ENCODE assay signal across 19 mouse cellular contexts in the genomic region with DNA sequence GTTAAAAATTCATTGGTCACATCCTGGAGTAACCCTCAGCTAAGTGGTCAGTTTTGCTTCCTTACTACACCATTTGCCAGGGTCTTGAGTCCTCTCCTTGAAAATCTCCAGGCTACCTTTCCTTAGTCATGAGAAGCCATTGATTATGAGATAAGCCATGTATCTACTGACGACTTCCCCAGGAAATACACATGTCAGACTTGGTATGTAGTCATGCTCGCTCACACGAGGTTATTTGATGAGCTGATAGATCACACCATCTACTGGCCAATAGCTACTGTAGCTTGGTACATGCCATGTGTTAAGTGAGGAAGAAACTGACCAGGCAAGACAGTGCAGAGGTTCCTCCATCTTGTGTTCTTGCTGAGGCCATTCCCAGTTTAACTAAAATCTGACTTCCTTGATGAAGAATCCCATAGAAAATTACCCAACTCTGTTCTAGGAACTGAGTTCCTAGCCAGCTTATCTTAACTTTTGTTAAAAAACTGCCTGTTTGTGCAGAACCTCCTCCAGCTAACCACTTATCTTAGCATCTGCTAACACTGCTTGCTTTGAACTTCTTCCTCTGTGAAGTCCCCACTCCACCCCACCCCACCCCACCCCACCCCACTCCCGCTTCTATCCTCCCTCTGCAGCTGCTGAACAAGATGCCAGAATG. TPM values are rescaled to one million over a fixed set of nuclear protein-coding genes. Genes with fewer than 3 reads are reported as not detected.
DNase-seq lines count a peak whose midpoint lies in the region; ATAC-seq and TF ChIP-seq lines count a peak whose summit lies in the region.
"Had no signal": no experiment of that assay in that cellular context is flagged by ENCODE, and none has a peak within 500 bp of the region (broad histone marks: within the 10 kb centered on the region; RNA-seq: fewer than 3 reads in every experiment).

No protein-coding gene starts in this region.

- H3K36me3 ChIP-seq in thymus, adult 2 months (ENCODE audit: control insufficient read depth, insufficient read depth, low read length) = no peaks in the 10 kb centered on the region
- H3K36me3 ChIP-seq in midbrain, postnatal 0 days (ENCODE audit: insufficient read depth, low read length) = no peaks in the 10 kb centered on the region
- H3K36me3 ChIP-seq: forebrain, embryonic 10.5 days; limb, embryonic 15.5 days; liver, embryonic 15.5 days; neural tube, embryonic 12.5 days had no signal

- no peaks in the 10 kb centered on the region for H3K9me3 ChIP-seq in midbrain, postnatal 0 days (ENCODE audit: low read length)
- H3K9me3 ChIP-seq: forebrain, embryonic 10.5 days; limb, embryonic 15.5 days; liver, embryonic 15.5 days; neural tube, embryonic 12.5 days had no signal

- 5% methylated on average over 4 of the region's 4 CpGs for WGBS in thymus, adult 2 months
- 87% methylated on average over 4 of the region's 4 CpGs for WGBS in midbrain, postnatal 0 days

- no peak overlapping the region for H3K4me3 ChIP-seq in thymus, adult 2 months (ENCODE audit: control insufficient read depth, insufficient read depth, low read length)
- no peak overlapping the region for H3K4me3 ChIP-seq in midbrain, postnatal 0 days (ENCODE audit: low read depth, low read length)
- H3K4me3 ChIP-seq: forebrain, embryonic 10.5 days; layer of hippocampus, adult 2 months; limb, embryonic 15.5 days; liver, embryonic 15.5 days; neural tube, embryonic 12.5 days had no signal

- no peak overlapping the region for H3K4me2 ChIP-seq in midbrain, postnatal 0 days (ENCODE audit: low read depth, low read length, poor library complexity, severe bottlenecking)
- H3K4me2 ChIP-seq: limb, embryonic 15.5 days; liver, embryonic 15.5 days; neural tube, embryonic 12.5 days had no signal

- no peak for TF ChIP-seq CTCF in thymus, adult 2 months (IDR thresholded peaks at IDR 0.05; ENCODE audit: borderline replicate concordance, control insufficient read depth, extremely low read depth, insufficient read depth, low read length, poor library complexity)
- TF ChIP-seq CTCF in midbrain, postnatal 0 days (IDR thresholded peaks at IDR 0.05) = no peak; the same call in 1 of the 2 replicates

- H3K9ac ChIP-seq in midbrain, postnatal 0 days (replicated peaks; ENCODE audit: low read length, poor library complexity, severe bottlenecking) = no peak overlapping the region
- H3K9ac ChIP-seq: limb, embryonic 15.5 days; liver, embryonic 15.5 days; neural tube, embryonic 12.5 days had no signal

- no peak for TF ChIP-seq POLR2A in thymus, adult 2 months (IDR thresholded peaks at IDR 0.05; ENCODE audit: control insufficient read depth, extremely low read depth, insufficient read depth, low read length, poor library complexity)

- peak; percentile 30 for DNase-seq in thymus, adult 2 months
- no peak for DNase-seq in thymus, postnatal 4 days
- DNase-seq in naive thymus-derived CD4-positive, alpha-beta T cell, adult 2 months (ENCODE audit: low read depth) = peak; percentile 81
- DNase-seq in gastrocnemius, postnatal 25 days = no peak
- DNase-seq in midbrain, postnatal 0 days (ENCODE audit: low spot score) = no peak
- DNase-seq: adrenal gland, postnatal 36 days; cerebellum, adult 18-20 months; cerebellum, postnatal 25 days; gastrocnemius, postnatal 10 days; kidney, adult 8-10 months; kidney, postnatal 14 days; lung, postnatal 14 days had no signal

- H3K27ac ChIP-seq in thymus, adult 2 months (ENCODE audit: control insufficient read depth, insufficient read depth, low read length) = peak overlapping the region; percentile 98
- H3K27ac ChIP-seq in midbrain, postnatal 0 days (ENCODE audit: low read depth, low read length) = no peak overlapping the region
- H3K27ac ChIP-seq: forebrain, embryonic 10.5 days; layer of hippocampus, adult 2 months; liver, embryonic 15.5 days; neural tube, embryonic 12.5 days had no signal

- ATAC-seq in common myeloid progenitor, adult 5-6 weeks (replicated peaks; ENCODE audit: low read depth, poor library complexity, severe bottlenecking) = 0 out of 2 replicates have a peak, but pooled peaks have one; percentile 22
- no peak for ATAC-seq in megakaryocyte-erythroid progenitor cell, adult 5-6 weeks (replicated peaks; ENCODE audit: low FRiP score, low TSS enrichment, poor library complexity, severe bottlenecking)
- no peak for ATAC-seq in midbrain, postnatal 0 days (ENCODE audit: low FRiP score)

- H3K27me3 ChIP-seq in thymus, adult 2 months (ENCODE audit: control insufficient read depth, insufficient read depth, low read length) = no peaks in the 10 kb centered on the region
- no peaks in the 10 kb centered on the region for H3K27me3 ChIP-seq in midbrain, postnatal 0 days (ENCODE audit: insufficient read depth, low read length)
- H3K27me3 ChIP-seq: limb, embryonic 15.5 days; liver, embryonic 15.5 days; neural tube, embryonic 12.5 days had no signal

- peaks cover 48% of the 10 kb centered on the region for H3K4me1 ChIP-seq in thymus, adult 2 months (replicated peaks; ENCODE audit: control insufficient read depth, insufficient read depth, low read length)
- no peaks in the 10 kb centered on the region for H3K4me1 ChIP-seq in midbrain, postnatal 0 days (ENCODE audit: insufficient read depth, low read length)
- H3K4me1 ChIP-seq: liver, embryonic 15.5 days; neural tube, embryonic 12.5 days had no signal

RNA-seq across cellular contexts. Expression of a gene that starts 23.2 kb away (rescaled TPM):
- 0.45 and 0.50 TPM in 2 replicates for polyA plus RNA-seq in thymus, adult 2 months (2012; rRNA removed)
- not detected in 2 replicates for total RNA-seq in common myeloid progenitor, adult 5-6 weeks (2017)
- under 1 TPM in 1 of 2 experiments, not detected in 1; 0.51 TPM for total RNA-seq in gastrocnemius, postnatal 25 days (2021)
- total RNA-seq in megakaryocyte-erythroid progenitor cell, adult 5-6 weeks (2014; fragmentation: Nextera tagmentation) = not detected in 2 replicates
- not detected in 2 replicates for total RNA-seq in megakaryocyte-erythroid progenitor cell, adult 5-6 weeks (2017)
- 0.11 TPM in 1 of 2 replicates, not detected in the other for total RNA-seq in midbrain, postnatal 0 days (2014; rRNA removed)
- polyA plus RNA-seq in midbrain, postnatal 0 days (2015; fragmentation: Nextera tagmentation; extraction: Ambion mirVana) = 0.07 and 0.20 TPM in 2 replicates
- polyA plus RNA-seq: liver, embryonic 15.5 days had no signal

RNA-seq across cellular contexts. Expression of a gene that starts 53.4 kb away (rescaled TPM):
- polyA plus RNA-seq in thymus, adult 2 months (2012; rRNA removed) = 0.12 and 0.13 TPM in 2 replicates
- not detected in 2 replicates for total RNA-seq in common myeloid progenitor, adult 5-6 weeks (2017)
- total RNA-seq in gastrocnemius, postnatal 25 days (2021) = not detected
- not detected in 2 replicates for total RNA-seq in megakaryocyte-erythroid progenitor cell, adult 5-6 weeks (2014; fragmentation: Nextera tagmentation)
- total RNA-seq in megakaryocyte-erythroid progenitor cell, adult 5-6 weeks (2017) = not detected in 2 replicates
- total RNA-seq in midbrain, postnatal 0 days (2014; rRNA removed) = 93.8 and 102 TPM in 2 replicates
- polyA plus RNA-seq in midbrain, postnatal 0 days (2015; fragmentation: Nextera tagmentation; extraction: Ambion mirVana) = 145 TPM in 2 replicates

Comparison
In these comparisons a context has a peak if more than half of its experiments do, and no peak if none do; other contexts are left out.
1. DNase-seq: peak in thymus, adult 2 months (single experiment) and naive thymus-derived CD4-positive, alpha-beta T cell, adult 2 months (single experiment); none in thymus, postnatal 4 days (single experiment), gastrocnemius, postnatal 25 days (single experiment) and midbrain, postnatal 0 days (single experiment).
2. RNA of a gene that starts 53.4 kb away (total RNA-seq): 93.8 to 102 TPM in midbrain, postnatal 0 days; not detected in common myeloid progenitor, adult 5-6 weeks, not detected in gastrocnemius, postnatal 25 days and not detected in megakaryocyte-erythroid progenitor cell, adult 5-6 weeks; every median in the first group is over 10 times any median in the second.